Comparison of ENCODE assay signal across 37 mouse cellular contexts in genomic region chr7:55799981-55800380, GRCm38 (mm10). TPM values are rescaled to one million over a fixed set of nuclear protein-coding genes. Genes with fewer than 3 reads are reported as not detected.
"Had no signal": no experiment of that assay in that cellular context is flagged by ENCODE, and none has a peak within 500 bp of the region (broad histone marks: within the 10 kb centered on the region; RNA-seq: fewer than 3 reads in every experiment).

No protein-coding gene starts in this region.

- H3K4me1 ChIP-seq: intestine, embryonic 15.5 days had no signal

- ATAC-seq: hindbrain, embryonic 16.5 days; hindbrain, postnatal 0 days; inflammation-experienced regulatory T-cells, adult 6 months; intestine, embryonic 15.5 days; intestine, embryonic 16.5 days; intestine, postnatal 0 days had no signal

- H3K27me3 ChIP-seq: heart, embryonic 12.5 days; heart, embryonic 13.5 days; heart, embryonic 15.5 days; hindbrain, embryonic 12.5 days; hindbrain, embryonic 13.5 days; hindbrain, embryonic 15.5 days; intestine, embryonic 15.5 days; kidney, embryonic 15.5 days had no signal

- H3K4me3 ChIP-seq: heart, embryonic 10.5 days; heart, embryonic 12.5 days; heart, embryonic 13.5 days; heart, embryonic 15.5 days; hindbrain, embryonic 10.5 days; hindbrain, embryonic 12.5 days; hindbrain, embryonic 13.5 days; hindbrain, embryonic 15.5 days; intestine, embryonic 15.5 days; kidney, embryonic 15.5 days; layer of hippocampus, adult 2 months had no signal

- H3K9me3 ChIP-seq: heart, embryonic 10.5 days; heart, embryonic 12.5 days; heart, embryonic 13.5 days; heart, embryonic 15.5 days; hindbrain, embryonic 10.5 days; hindbrain, embryonic 12.5 days; hindbrain, embryonic 13.5 days; hindbrain, embryonic 15.5 days; intestine, embryonic 15.5 days; kidney, embryonic 15.5 days had no signal

- H3K9ac ChIP-seq: heart, embryonic 12.5 days; heart, embryonic 13.5 days; heart, embryonic 15.5 days; hindbrain, embryonic 12.5 days; hindbrain, embryonic 13.5 days; hindbrain, embryonic 14.5 days; hindbrain, embryonic 15.5 days; intestine, embryonic 15.5 days; kidney, embryonic 15.5 days had no signal

- H3K27ac ChIP-seq: heart, embryonic 10.5 days; heart, embryonic 13.5 days; heart, embryonic 15.5 days; hindbrain, embryonic 10.5 days; hindbrain, embryonic 12.5 days; hindbrain, embryonic 13.5 days; hindbrain, embryonic 14.5 days; hindbrain, embryonic 15.5 days; hindbrain, postnatal 0 days; intestine, embryonic 15.5 days; kidney, embryonic 15.5 days; kidney, postnatal 0 days; layer of hippocampus, adult 2 months had no signal

- H3K4me2 ChIP-seq: heart, embryonic 11.5 days; heart, embryonic 12.5 days; heart, embryonic 13.5 days; heart, embryonic 15.5 days; hindbrain, embryonic 12.5 days; hindbrain, embryonic 13.5 days; hindbrain, embryonic 14.5 days; hindbrain, embryonic 15.5 days; intestine, embryonic 15.5 days; kidney, embryonic 15.5 days had no signal

- DNase-seq: heart, postnatal 10 days; heart, postnatal 14 days; heart, postnatal 36 days; heart, postnatal 4 days; kidney, adult 11 months; kidney, adult 18-20 months; kidney, adult 2 months; kidney, adult 8-10 months; kidney, adult 9 months; kidney, postnatal 10 days; kidney, postnatal 14 days; kidney, postnatal 25 days; kidney, postnatal 36 days; kidney, postnatal 4 days; layer of hippocampus, adult 9-11 months; layer of hippocampus, postnatal 36 days had no signal

RNA-seq across cellular contexts. Expression of gene Siglech, which starts 32.0 kb away (rescaled TPM):
- total RNA-seq: heart, postnatal 10 days; heart, postnatal 4 days; hematopoietic stem cell, adult 5-6 weeks had no signal
- polyA plus RNA-seq: heart, embryonic 10.5 days; heart, postnatal 0 days had no signal
